ENCODE assay signal across 8 mouse cellular contexts in genomic region chr7:56019930-56020253, GRCm38 (mm10). TPM values are rescaled to one million over a fixed set of nuclear protein-coding genes. Genes with fewer than 3 reads are reported as not detected.
A peak's percentile ranks its signal among the peaks of the same experiment; 100 is the strongest.
DNase-seq lines count a peak whose midpoint lies in the region; ATAC-seq and TF ChIP-seq lines count a peak whose summit lies in the region.

Gene Nipa1 (minus strand): TSS chr7:56019954.

- no peak for ATAC-seq in frontal cortex, adult (ENCODE audit: low TSS enrichment)
- no peak for ATAC-seq in neural tube, embryonic 15.5 days (ENCODE audit: low FRiP score)

- peak within 1 kb of the TSS; percentile 81 for H3K9ac ChIP-seq in neural tube, embryonic 15.5 days (replicated peaks)

- H3K4me2 ChIP-seq in neural tube, embryonic 15.5 days: peak within 1 kb of the TSS; percentile 76

- no peaks in the 10 kb centered on the region for H3K27me3 ChIP-seq in testis, adult 2 months (ENCODE audit: control insufficient read depth, insufficient read depth, low read length)
- no peaks in the 10 kb centered on the region for H3K27me3 ChIP-seq in neural tube, embryonic 15.5 days (replicated peaks)

- no peak within 1 kb of the TSS for H3K27ac ChIP-seq in testis, adult 2 months (ENCODE audit: control insufficient read depth, insufficient read depth, low read depth, low read length)
- peak within 1 kb of the TSS; percentile 85 for H3K27ac ChIP-seq in neural tube, embryonic 15.5 days (replicated peaks)

- intact Hi-C loops in left cerebral cortex, postnatal 25 days (cut with DNase I): loop anchor here (5.0 kb wide), 1 partner anchor 32 kb away; the partner anchor contains the start of gene Herc2

- TF ChIP-seq CTCF in testis, adult 2 months (IDR thresholded peaks at IDR 0.05; ENCODE audit: control insufficient read depth, insufficient read depth, insufficient replicate concordance, low read depth, low read length): no peak

- peak within 1 kb of the TSS; percentile 84 for H3K4me3 ChIP-seq in testis, adult 2 months (ENCODE audit: control insufficient read depth, low read depth, low read length)
- peak within 1 kb of the TSS; percentile 87 for H3K4me3 ChIP-seq in neural tube, embryonic 15.5 days (replicated peaks)

- 43% methylated on average over 3 of the region's 3 CpGs for WGBS in neural tube, embryonic 15.5 days

- DNase-seq in frontal cortex, adult 2 months (ENCODE audit: extremely low spot score in 1 of 2, low spot score in 1 of 2): no peak
- no peak for DNase-seq in testis, postnatal 14 days (ENCODE audit: low spot score)
- DNase-seq in left cerebral cortex, postnatal 25 days (ENCODE audit: low spot score in 2 of 2): no peak
- DNase-seq in frontal cortex, postnatal 25 days (ENCODE audit: low spot score in 2 of 2): no peak
- DNase-seq in adipocyte (ENCODE audit: low spot score): no peak

- H3K9me3 ChIP-seq in neural tube, embryonic 15.5 days (replicated peaks): no peaks in the 10 kb centered on the region

- H3K36me3 ChIP-seq in testis, adult 2 months (ENCODE audit: control insufficient read depth, insufficient read depth, low read length): no peaks in the 10 kb centered on the region
- peaks cover 4% of the 10 kb centered on the region; the same call in 1 of the 2 replicates for H3K36me3 ChIP-seq in neural tube, embryonic 15.5 days

- no peak for TF ChIP-seq POLR2A in testis, adult 2 months (IDR thresholded peaks at IDR 0.05; ENCODE audit: control insufficient read depth, low read depth, low read length)

- H3K4me1 ChIP-seq in testis, adult 2 months (ENCODE audit: control insufficient read depth, insufficient read depth, low read length): peaks cover 6% of the 10 kb centered on the region
- H3K4me1 ChIP-seq in neural tube, embryonic 15.5 days: peaks cover 15% of the 10 kb centered on the region

RNA-seq across cellular contexts. Expression of gene Nipa1, which starts in this region (rescaled TPM):
- 23.8 and 31.2 TPM in 2 replicates for polyA plus RNA-seq in frontal cortex, adult 2 months (2012; rRNA removed)
- polyA plus RNA-seq in testis, adult 2 months (2012; rRNA removed): 0.75 and 0.93 TPM in 2 replicates
- total RNA-seq in left cerebral cortex, postnatal 25 days (2021): 10 to 100 TPM; 63.5 to 65.9 TPM
- 25.5 and 31.8 TPM in 2 replicates for polyA plus RNA-seq in neural tube, embryonic 15.5 days (2015; fragmentation: Nextera tagmentation; extraction: Ambion mirVana)

Comparison
In these comparisons a context has a peak if more than half of its experiments do, and no peak if none do; other contexts are left out.
1. RNA of gene Nipa1 (polyA plus RNA-seq): 25.5 to 31.8 TPM in neural tube, embryonic 15.5 days and 23.8 to 31.2 TPM in frontal cortex, adult 2 months; 0.75 to 0.93 TPM in testis, adult 2 months; every median in the first group is over 10 times any median in the second.